Mouse (Mus musculus): Measurements from ENCODE around the gene Tuba1b.

DNA sequence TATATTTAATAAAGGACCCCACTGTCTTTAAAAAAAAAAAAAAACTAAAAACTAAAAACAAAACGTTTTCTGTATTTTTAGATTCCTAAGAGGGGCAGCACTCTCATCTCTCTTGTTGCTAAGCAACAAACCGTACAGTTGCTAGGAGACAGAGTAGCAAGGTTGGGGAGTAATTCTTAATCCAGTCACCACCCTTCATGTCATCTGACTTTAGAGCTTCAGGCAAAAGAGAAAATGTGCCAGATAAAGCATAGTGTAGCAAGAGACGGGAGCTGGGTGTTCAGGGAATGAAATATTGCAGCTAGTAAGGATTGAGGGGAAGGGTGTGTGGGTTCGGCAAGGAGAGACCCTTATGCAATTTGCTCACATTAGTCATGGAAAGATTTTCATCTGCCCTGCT, 36.7 kb upstream of the Tuba1b start:
- TF ChIP-seq GATA1 (IDR thresholded peaks at IDR 0.05; ENCODE audit: borderline replicate concordance, low read length) = no peak
- TF ChIP-seq FLI1 (IDR thresholded peaks at IDR 0.05; ENCODE audit: low read length) = no peak
